7 mouse cellular contexts compared by ENCODE assay signal in the genomic region with DNA sequence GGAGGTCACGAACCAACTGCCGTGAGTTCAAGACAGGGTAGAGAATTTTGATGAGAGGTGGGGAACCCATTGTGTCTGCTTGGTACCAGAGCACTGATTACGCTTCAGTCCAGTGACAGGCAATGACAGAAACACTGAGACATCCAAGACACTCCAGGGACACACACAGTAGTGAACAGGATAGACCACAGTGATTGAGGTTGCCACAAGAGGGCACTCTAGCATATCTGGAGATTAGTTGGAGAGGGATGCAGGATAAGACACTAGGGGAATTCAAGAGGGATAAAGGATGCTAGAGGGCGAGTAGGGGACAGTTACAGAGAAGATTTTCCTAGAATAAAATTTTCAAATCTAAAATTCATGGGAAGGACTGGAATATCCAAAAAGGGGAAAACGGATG. TPM values are rescaled to one million over a fixed set of nuclear protein-coding genes. Genes with fewer than 3 reads are reported as not detected.
A peak's percentile ranks its signal among the peaks of the same experiment; 100 is the strongest.
DNase-seq lines count a peak whose midpoint lies in the region; ATAC-seq lines count a peak whose summit lies in the region.

No protein-coding gene starts in this region.

- no peaks in the 10 kb centered on the region for H3K36me3 ChIP-seq in limb, embryonic 11.5 days (ENCODE audit: control insufficient read depth, insufficient read depth, low read length)
- H3K36me3 ChIP-seq in limb, embryonic 10.5 days: no peaks in the 10 kb centered on the region

- no peaks in the 10 kb centered on the region for H3K27me3 ChIP-seq in limb, embryonic 11.5 days (ENCODE audit: control insufficient read depth, insufficient read depth, low read length)
- H3K27me3 ChIP-seq in limb, embryonic 10.5 days (ENCODE audit: low read depth, poor library complexity, severe bottlenecking): no peaks in the 10 kb centered on the region

- no peak for ATAC-seq in limb, embryonic 11.5 days (ENCODE audit: insufficient number of reproducible peaks, low FRiP score, low TSS enrichment, low read depth)

- no peak overlapping the region for H3K4me3 ChIP-seq in limb, embryonic 11.5 days (ENCODE audit: low read depth, low read length)
- no peak overlapping the region for H3K4me3 ChIP-seq in limb, embryonic 10.5 days

- no peak overlapping the region for H3K4me2 ChIP-seq in limb, embryonic 11.5 days (ENCODE audit: low read depth, severe bottlenecking)

- no peaks in the 10 kb centered on the region for H3K9me3 ChIP-seq in limb, embryonic 11.5 days (ENCODE audit: control insufficient read depth, low read length)
- no peaks in the 10 kb centered on the region for H3K9me3 ChIP-seq in limb, embryonic 10.5 days (replicated peaks)

- H3K4me1 ChIP-seq in limb, embryonic 11.5 days (ENCODE audit: control insufficient read depth, insufficient read depth, low read length): no peaks in the 10 kb centered on the region
- H3K4me1 ChIP-seq in limb, embryonic 10.5 days: no peaks in the 10 kb centered on the region

- DNase-seq in limb, embryonic 11.5 days (ENCODE audit: low spot score): peak; percentile 51
- no peak for DNase-seq in limb, embryonic 10.5 days (ENCODE audit: low spot score)
- DNase-seq in MN1 (ENCODE audit: low spot score): peak; percentile 57
- peak; percentile 12 for DNase-seq in c-Kit-positive CD71-negative TER-119-negative erythroid progenitor cells, embryonic 14.5 days (ENCODE audit: low read depth)
- peak; percentile 42 for DNase-seq in induced T-regulatory cell, adult 2 months (ENCODE audit: low read depth)
- DNase-seq in naive thymus-derived CD4-positive, alpha-beta T cell, adult 2 months (ENCODE audit: low read depth): peak; percentile 23
- no peak for DNase-seq in yolk sac, embryonic 10.5 days (ENCODE audit: low spot score)

- H3K27ac ChIP-seq in limb, embryonic 11.5 days (replicated peaks; ENCODE audit: low read depth, low read length): no peak overlapping the region
- no peak overlapping the region for H3K27ac ChIP-seq in limb, embryonic 10.5 days

- WGBS in limb, embryonic 11.5 days: 64% methylated on average over 5 of the region's 5 CpGs
- WGBS in limb, embryonic 10.5 days: 61% methylated on average over 5 of the region's 5 CpGs

- H3K9ac ChIP-seq in limb, embryonic 11.5 days (ENCODE audit: low read length): no peak overlapping the region

RNA-seq across cellular contexts. Expression of gene 9530053A07Rik, which starts 8.3 kb away (rescaled TPM):
- 0.01 and 0.06 TPM in 2 replicates for polyA plus RNA-seq in limb, embryonic 11.5 days (2014; fragmentation: Nextera tagmentation; extraction: Ambion mirVana)
- 0.01 TPM in 1 of 2 replicates, not detected in the other for polyA plus RNA-seq in limb, embryonic 10.5 days (2016; fragmentation: Nextera tagmentation; extraction: Ambion mirVana)

RNA-seq across cellular contexts. Expression of gene Fbl, which starts 31.9 kb away (rescaled TPM):
- 55.7 and 56.1 TPM in 2 replicates for polyA plus RNA-seq in limb, embryonic 11.5 days (2014; fragmentation: Nextera tagmentation; extraction: Ambion mirVana)
- polyA plus RNA-seq in limb, embryonic 10.5 days (2016; fragmentation: Nextera tagmentation; extraction: Ambion mirVana): 166 and 214 TPM in 2 replicates

RNA-seq across cellular contexts. Expression of gene Dyrk1b, which starts 41.7 kb away (rescaled TPM):
- polyA plus RNA-seq in limb, embryonic 11.5 days (2014; fragmentation: Nextera tagmentation; extraction: Ambion mirVana): 19.2 and 20.1 TPM in 2 replicates
- polyA plus RNA-seq in limb, embryonic 10.5 days (2016; fragmentation: Nextera tagmentation; extraction: Ambion mirVana): 13.4 and 21.0 TPM in 2 replicates

Comparison
In these comparisons a context has a peak if more than half of its experiments do, and no peak if none do; other contexts are left out.
1. DNase-seq: peak in limb, embryonic 11.5 days (single experiment), MN1 (single experiment), c-Kit-positive CD71-negative TER-119-negative erythroid progenitor cells, embryonic 14.5 days (single experiment), induced T-regulatory cell, adult 2 months (single experiment) and naive thymus-derived CD4-positive, alpha-beta T cell, adult 2 months (single experiment); none in limb, embryonic 10.5 days (single experiment) and yolk sac, embryonic 10.5 days (single experiment).